Mouse (Mus musculus) spleen, postnatal 4 days (tissue): ENCODE measurements around the gene Aptx.

Experiments used
- DNase-seq, 2 experiments: peaks; one replicate each; pipeline ENCODE4 v3.0.0; 2022; ENCODE audit warnings: low spot score in 2 of 2

Aptx gene

DNA sequence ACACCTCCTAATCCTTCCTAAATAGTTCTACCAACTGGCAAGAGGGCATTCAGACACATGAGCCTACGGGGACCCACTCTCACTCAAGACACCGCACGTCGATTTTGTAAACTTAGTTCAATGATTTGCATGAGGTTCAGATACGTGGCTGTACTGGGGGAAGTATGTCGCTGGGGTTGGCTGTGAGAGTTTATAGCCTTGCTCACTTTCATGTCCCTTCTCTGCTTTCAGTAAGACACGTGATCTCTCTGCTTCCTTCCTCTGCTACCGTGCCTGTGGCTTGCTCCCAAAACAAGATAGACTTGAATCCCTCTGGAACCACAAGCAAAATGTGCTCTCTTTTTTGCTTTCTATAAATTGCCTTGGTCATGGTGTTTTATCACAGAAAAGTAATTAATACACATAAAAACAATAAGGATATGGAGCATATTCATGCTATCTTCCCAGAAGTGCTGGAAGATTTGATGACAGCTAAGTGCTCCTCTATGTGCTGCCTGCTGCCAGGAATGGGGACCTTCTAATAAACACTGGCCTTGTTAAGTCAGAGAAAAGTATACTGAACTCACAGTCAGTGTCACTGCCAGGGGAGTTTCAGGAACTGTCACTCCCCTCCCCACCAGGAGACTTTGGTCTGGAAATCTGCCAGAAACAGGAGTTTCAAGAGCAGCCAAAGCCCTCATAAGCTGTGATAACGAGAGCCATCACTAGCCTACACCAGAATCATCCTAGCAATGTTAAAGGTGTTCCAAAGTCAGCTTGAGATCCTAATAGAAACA lies 36.6 kb downstream of the Aptx start:
- no peak for DNase-seq

GRCm38 (mm10) chr4:40651055-40651454 lies 51.9 kb downstream of the Aptx start:
- no peak for DNase-seq

DNA sequence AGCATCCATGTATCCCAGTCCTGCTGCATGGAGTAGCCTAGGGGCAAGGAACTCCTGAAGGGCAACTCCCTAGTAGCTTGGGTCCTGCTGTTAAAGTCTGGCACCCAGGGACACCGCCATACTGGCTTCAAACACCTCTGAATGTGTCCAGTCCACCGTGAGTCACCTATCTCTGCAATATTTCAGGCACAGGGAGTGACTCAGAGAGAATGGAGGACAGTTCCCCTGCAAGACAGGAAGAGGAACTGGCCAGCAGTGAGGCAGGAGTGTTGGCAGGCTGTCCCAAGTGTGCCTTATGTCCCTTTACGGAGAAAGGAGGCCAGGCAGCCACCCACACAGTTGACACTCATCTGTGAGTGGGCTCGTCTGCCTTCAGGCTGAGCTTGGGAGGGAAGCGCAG lies 53.9 kb downstream of the Aptx start:
- no peak for DNase-seq

DNA sequence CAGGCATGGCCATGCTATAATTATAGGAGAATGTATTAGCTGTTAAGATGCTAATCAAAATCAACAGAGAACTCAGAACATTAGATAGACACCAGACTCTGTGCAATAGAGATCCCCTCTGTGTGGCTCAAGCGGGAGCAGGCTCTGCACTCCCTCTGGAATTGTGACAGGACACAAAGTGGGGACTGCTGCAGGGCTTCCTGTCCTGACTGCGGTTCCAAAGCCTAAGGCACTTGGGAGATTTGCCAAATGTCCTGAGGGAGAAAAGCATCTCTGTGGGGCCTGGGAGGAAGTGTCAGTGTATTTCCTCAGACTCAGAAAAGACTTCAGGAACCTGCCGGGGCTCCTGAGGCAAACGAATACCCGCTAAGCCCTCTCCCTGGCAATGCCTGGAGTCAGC lies 59.4 kb downstream of the Aptx start:
- DNase-seq: no peak

- DNase-seq: no peak
These were observed 62.0 kb downstream of the Aptx start for GRCm38 (mm10) chr4:40640991-40641390.
